Mouse (Mus musculus) embryo, embryonic 9.5 days (tissue): ENCODE data around the gene Dhps.
"Not testable (repeated sequence)": the region's sequence is repeated elsewhere in the genome, so short reads cannot be mapped to it uniquely, and the experiment has no call there.

Source experiments
- DNase-seq: peaks from one replicate; pipeline ENCODE4 v3.0.0-alpha.2; 2017; ENCODE audit errors: extremely low spot score

Gene Dhps

GRCm38 (mm10) chr8:85062603-85063002 lies 9.0 kb upstream of the Dhps start:
- no peak for DNase-seq

GRCm38 (mm10) chr8:85065213-85065612 lies 6.3 kb upstream of the Dhps start:
- DNase-seq, result no peak

GRCm38 (mm10) chr8:85067155-85067554 lies 4.4 kb upstream of the Dhps start:
- no peak for DNase-seq

- no peak for DNase-seq
Measured at GRCm38 (mm10) chr8:85067982-85068381, 3.6 kb upstream of the Dhps start, which contains the start of gene Gm5741. Gm5741 (minus strand) TSS chr8:85067982.

GRCm38 (mm10) chr8:85071041-85071440 lies 516 bp upstream of the Dhps start:
- peak; percentile 51 for DNase-seq

- no peak for DNase-seq
Measured at GRCm38 (mm10) chr8:85072364-85072929, 890 bp downstream of the Dhps start.

GRCm38 (mm10) chr8:85073041-85073612 lies 1.6 kb downstream of the Dhps start:
- DNase-seq, result no peak

- no peak for DNase-seq
Measured at GRCm38 (mm10) chr8:85074167-85074566, 2.6 kb downstream of the Dhps start.

- no peak for DNase-seq
Measured at GRCm38 (mm10) chr8:85074617-85075016, 3.1 kb downstream of the Dhps start.

- DNase-seq, result no peak
Measured at GRCm38 (mm10) chr8:85076001-85076400, 4.4 kb downstream of the Dhps start.

- peak; percentile 73 for DNase-seq
Measured at GRCm38 (mm10) chr8:85076993-85077392, 5.4 kb downstream of the Dhps start.

- no peak for DNase-seq
Measured at GRCm38 (mm10) chr8:85080214-85080531, 8.6 kb downstream of the Dhps start.

GRCm38 (mm10) chr8:85080532-85081215 lies 9.1 kb downstream of the Dhps start, which contains the start of gene Wdr83os:
Wdr83os (plus strand) TSS chr8:85080740.
- DNase-seq, result peak; percentile 82

- DNase-seq, result peak; percentile 70
Measured at GRCm38 (mm10) chr8:85081216-85081555, 9.6 kb downstream of the Dhps start, which contains the start of gene Wdr83. Wdr83 (minus strand) TSS chr8:85081306.

- DNase-seq, result not testable (repeated sequence)
Measured at GRCm38 (mm10) chr8:85082169-85082568, 10.6 kb downstream of the Dhps start.

- peak; percentile 75 for DNase-seq
Measured at GRCm38 (mm10) chr8:85083108-85083813, 11.7 kb downstream of the Dhps start, which contains the start of gene Man2b1. Man2b1 (plus strand) TSS chr8:85083270.

GRCm38 (mm10) chr8:85084633-85085032 lies 13.1 kb downstream of the Dhps start:
- no peak for DNase-seq

- DNase-seq, result no peak
Measured at GRCm38 (mm10) chr8:85086238-85086637, 14.7 kb downstream of the Dhps start.

GRCm38 (mm10) chr8:85088771-85089170 lies 17.2 kb downstream of the Dhps start:
- no peak for DNase-seq

GRCm38 (mm10) chr8:85090856-85091255 lies 19.3 kb downstream of the Dhps start:
- DNase-seq, result no peak

GRCm38 (mm10) chr8:85091526-85092090 lies 20.1 kb downstream of the Dhps start:
- DNase-seq, result no peak

- no peak for DNase-seq
Measured at GRCm38 (mm10) chr8:85095051-85095450, 23.5 kb downstream of the Dhps start.
